Mouse (Mus musculus) R1 (cell line): Measurements from ENCODE around the gene Prickle2.

Experiments
- DNase-seq: peaks from one replicate; pipeline ENCODE4 v3.0.0-alpha.2; 2018; ENCODE audit warnings: low read depth, low spot score

Prickle2 gene

GRCm38 (mm10) chr6:92667544-92667943 lies 38.4 kb downstream of the Prickle2 start:
- no peak for DNase-seq

GRCm38 (mm10) chr6:92665530-92665989 lies 40.4 kb downstream of the Prickle2 start:
- peak; percentile 38 for DNase-seq

GRCm38 (mm10) chr6:92663885-92664284 lies 42.1 kb downstream of the Prickle2 start:
- DNase-seq: peak; percentile 4

GRCm38 (mm10) chr6:92663433-92663832 lies 42.5 kb downstream of the Prickle2 start:
- DNase-seq: no peak

GRCm38 (mm10) chr6:92649063-92649462 lies 56.9 kb downstream of the Prickle2 start:
- no peak for DNase-seq

GRCm38 (mm10) chr6:92648571-92648970 lies 57.4 kb downstream of the Prickle2 start:
- no peak for DNase-seq

GRCm38 (mm10) chr6:92642929-92643328 lies 63.0 kb downstream of the Prickle2 start:
- no peak for DNase-seq

GRCm38 (mm10) chr6:92641956-92642355 lies 64.0 kb downstream of the Prickle2 start:
- DNase-seq: no peak

- no peak for DNase-seq
Observed at GRCm38 (mm10) chr6:92640896-92641295, 65.1 kb downstream of the Prickle2 start.

GRCm38 (mm10) chr6:92636431-92636830 lies 69.5 kb downstream of the Prickle2 start:
- no peak for DNase-seq

GRCm38 (mm10) chr6:92634876-92635468 lies 71.0 kb downstream of the Prickle2 start:
- DNase-seq: no peak

GRCm38 (mm10) chr6:92630991-92631390 lies 75.0 kb downstream of the Prickle2 start:
- no peak for DNase-seq

GRCm38 (mm10) chr6:92627711-92628110 lies 78.2 kb downstream of the Prickle2 start:
- DNase-seq: no peak

- no peak for DNase-seq
Observed at GRCm38 (mm10) chr6:92627048-92627617, 78.8 kb downstream of the Prickle2 start.

- DNase-seq: no peak
Observed at GRCm38 (mm10) chr6:92625923-92626322, 80.0 kb downstream of the Prickle2 start.

- DNase-seq: no peak
Observed at GRCm38 (mm10) chr6:92624306-92624705, 81.6 kb downstream of the Prickle2 start.

- no peak for DNase-seq
Observed at GRCm38 (mm10) chr6:92617183-92617582, 88.8 kb downstream of the Prickle2 start.

GRCm38 (mm10) chr6:92614771-92615170 lies 91.2 kb downstream of the Prickle2 start:
- no peak for DNase-seq

- DNase-seq: no peak
Observed at GRCm38 (mm10) chr6:92612151-92612769, 93.7 kb downstream of the Prickle2 start.

- DNase-seq: no peak
Observed at GRCm38 (mm10) chr6:92609682-92610235, 96.2 kb downstream of the Prickle2 start.

GRCm38 (mm10) chr6:92609078-92609477 lies 96.9 kb downstream of the Prickle2 start:
- no peak for DNase-seq

GRCm38 (mm10) chr6:92605156-92605555 lies 100.8 kb downstream of the Prickle2 start:
- DNase-seq: no peak

- no peak for DNase-seq
Observed at GRCm38 (mm10) chr6:92596340-92596739, 109.6 kb downstream of the Prickle2 start.
